Mouse (Mus musculus): ENCODE data around the gene Hyal1. TPM values are rescaled to one million over a fixed set of nuclear protein-coding genes. Genes with fewer than 3 reads are reported as not detected.

The Hyal1 gene
- polyA plus RNA-seq, 1 experiment from 2014 or later, result 12.1 TPM

DNA sequence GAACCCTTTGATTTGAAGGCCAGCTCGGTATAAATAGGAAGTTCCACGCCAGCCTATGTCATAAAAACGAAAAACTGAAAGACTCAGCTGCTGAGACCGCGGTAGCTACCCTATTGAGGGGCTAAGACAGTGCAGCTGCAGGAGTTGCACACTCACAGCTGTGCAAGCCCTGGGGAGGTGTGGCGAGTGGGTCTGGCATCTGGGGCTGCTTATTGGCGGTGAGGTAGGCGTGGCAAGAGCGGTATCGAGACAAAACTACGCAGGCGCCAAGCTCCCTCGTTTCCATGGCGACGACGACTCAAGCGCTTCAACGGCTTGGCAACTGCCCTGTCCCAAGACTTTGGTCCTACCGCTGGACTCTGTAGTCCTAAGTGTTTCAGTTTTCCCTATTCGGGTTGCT is 29.7 kb upstream of the Hyal1 start, which contains the start of gene Zmynd10:
Gene Zmynd10, plus strand, starts transcription at position 273 of the 400 bp plus-strand sequence.
- no peaks in the 10 kb centered on the region for H3K27me3 ChIP-seq (ENCODE audit: control insufficient read depth, insufficient read depth, low read length)
- peaks cover 16% of the 10 kb centered on the region for H3K36me3 ChIP-seq (ENCODE audit: control insufficient read depth, insufficient read depth, low read length)
- H3K27ac ChIP-seq (ENCODE audit: low read length), result no peak within 1 kb of the TSS
- 3% methylated on average over 20 of the region's 20 CpGs for WGBS
- no peaks in the 10 kb centered on the region for H3K9me3 ChIP-seq (ENCODE audit: control insufficient read depth, low read depth, low read length)
- no peak within 1 kb of the TSS for H3K9ac ChIP-seq (replicated peaks; ENCODE audit: low read depth, low read length)
- peak within 1 kb of the TSS; percentile 39 for H3K4me2 ChIP-seq (replicated peaks; ENCODE audit: low read depth, low read length)
- H3K4me3 ChIP-seq (ENCODE audit: low read depth, low read length), result no peak within 1 kb of the TSS
- peaks cover 23% of the 10 kb centered on the region for H3K4me1 ChIP-seq (ENCODE audit: control insufficient read depth, insufficient read depth, low read length)
- ATAC-seq (ENCODE audit: insufficient number of reproducible peaks, insufficient read depth, low FRiP score, low read depth), result peak; percentile 65; the same call in 1 of the 2 replicates

DNA sequence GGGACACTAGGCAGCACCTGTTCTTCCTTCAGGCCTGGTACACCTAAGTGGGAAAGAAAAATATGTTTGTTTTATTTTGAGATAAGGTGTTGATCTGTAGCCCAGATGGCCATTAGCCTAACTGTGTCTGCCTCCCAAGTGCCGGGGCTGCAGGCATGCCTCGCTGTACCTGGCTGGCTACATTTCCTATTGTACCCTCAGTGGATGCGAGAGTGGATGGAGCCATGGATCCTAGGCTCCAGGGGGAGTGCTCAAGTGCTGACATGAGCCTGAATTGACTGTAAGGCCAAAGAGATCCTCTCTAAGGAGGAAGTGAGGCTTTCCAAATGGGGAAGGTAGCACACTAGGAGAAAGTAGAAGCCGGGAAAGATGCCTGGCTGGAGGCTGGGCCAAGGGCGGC is 28.8 kb upstream of the Hyal1 start:
- Histone ChIP-seq H3K4me1 (ENCODE audit: control insufficient read depth, insufficient read depth, low read length) (peaks cover 30% of the 10 kb centered on the region), H3K27me3 (ENCODE audit: control insufficient read depth, insufficient read depth, low read length) (no peaks in the 10 kb centered on the region), H3K4me3 (ENCODE audit: low read depth, low read length) (no peak overlapping the region), H3K27ac (ENCODE audit: low read length) (no peak overlapping the region), H3K9me3 (ENCODE audit: control insufficient read depth, low read depth, low read length) (no peaks in the 10 kb centered on the region), H3K36me3 (ENCODE audit: control insufficient read depth, insufficient read depth, low read length) (peaks cover 16% of the 10 kb centered on the region), H3K9ac (replicated peaks; ENCODE audit: low read depth, low read length) (no peak overlapping the region), H3K4me2 (replicated peaks; ENCODE audit: low read depth, low read length) (no peak overlapping the region)
- 76% methylated on average over 5 of the region's 5 CpGs for WGBS
- ATAC-seq (ENCODE audit: insufficient number of reproducible peaks, insufficient read depth, low FRiP score, low read depth), result no peak

DNA sequence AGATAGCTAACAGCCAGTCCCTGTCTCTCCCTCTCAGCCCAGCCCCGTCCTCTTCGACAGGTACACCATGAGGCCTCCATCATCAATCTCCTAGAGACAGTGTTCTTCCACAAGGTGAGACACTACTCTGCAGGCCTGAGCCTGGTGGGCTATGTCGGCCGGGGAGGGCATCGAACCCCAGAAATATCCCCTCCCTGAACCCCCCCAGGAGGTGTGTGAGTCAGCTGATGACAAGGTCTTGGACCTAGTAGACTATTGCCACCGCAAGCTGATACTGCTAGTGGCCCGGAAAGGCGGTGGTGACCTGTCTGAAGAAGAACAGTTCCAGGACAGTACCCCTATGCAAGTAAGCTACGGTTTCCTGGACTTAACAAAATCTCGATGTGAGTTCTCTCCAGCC is 27.9 kb upstream of the Hyal1 start:
- Histone ChIP-seq H3K9me3 (ENCODE audit: control insufficient read depth, low read depth, low read length) (no peaks in the 10 kb centered on the region), H3K4me3 (ENCODE audit: low read depth, low read length) (no peak overlapping the region), H3K9ac (replicated peaks; ENCODE audit: low read depth, low read length) (no peak overlapping the region), H3K4me2 (replicated peaks; ENCODE audit: low read depth, low read length) (no peak overlapping the region), H3K27ac (ENCODE audit: low read length) (no peak overlapping the region), H3K36me3 (ENCODE audit: control insufficient read depth, insufficient read depth, low read length) (peaks cover 13% of the 10 kb centered on the region), H3K27me3 (ENCODE audit: control insufficient read depth, insufficient read depth, low read length) (no peaks in the 10 kb centered on the region), H3K4me1 (ENCODE audit: control insufficient read depth, insufficient read depth, low read length) (peaks cover 39% of the 10 kb centered on the region)
- WGBS, result 87% methylated on average over 10 of the region's 10 CpGs
- ATAC-seq (ENCODE audit: insufficient number of reproducible peaks, insufficient read depth, low FRiP score, low read depth), result no peak

DNA sequence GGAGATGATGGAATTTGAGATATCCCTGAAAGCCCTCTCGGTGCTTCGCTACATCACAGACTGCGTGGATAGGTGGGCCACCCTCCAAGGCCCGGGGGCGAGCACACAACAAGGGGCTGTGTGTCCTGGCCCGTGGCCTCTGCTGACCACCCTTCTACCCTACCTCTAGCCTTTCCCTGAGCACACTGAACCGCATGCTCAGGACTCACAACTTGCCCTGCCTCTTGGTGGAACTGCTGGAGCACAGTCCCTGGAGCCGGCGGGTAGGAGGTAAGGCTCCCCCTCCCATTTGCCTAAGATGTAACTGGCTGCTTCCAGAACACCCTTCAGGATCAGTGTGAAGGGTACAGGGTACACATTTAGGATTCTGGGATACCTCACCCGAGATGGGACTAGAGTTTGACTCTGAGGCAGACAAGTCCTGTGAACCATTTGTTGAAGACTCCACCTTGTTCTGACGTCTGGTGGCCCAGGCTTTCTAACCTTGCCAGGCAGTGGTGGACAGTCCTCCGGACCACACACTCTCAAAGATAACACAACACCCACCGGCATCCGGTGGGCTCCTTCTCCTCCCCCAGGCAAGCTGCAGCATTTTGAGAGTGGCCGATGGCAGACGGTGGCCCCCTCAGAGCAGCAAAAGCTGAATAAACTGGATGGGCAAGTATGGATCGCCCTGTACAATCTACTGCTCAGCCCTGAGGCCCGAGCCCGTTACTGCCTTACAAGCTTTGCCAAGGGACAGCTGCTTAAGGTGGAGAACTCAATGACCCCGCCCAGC is 27.2 kb upstream of the Hyal1 start:
- WGBS, result 82% methylated on average over 20 of the region's 20 CpGs
- H3K4me3 ChIP-seq (ENCODE audit: low read depth, low read length), result no peak overlapping the region
- H3K9me3 ChIP-seq (ENCODE audit: control insufficient read depth, low read depth, low read length), result no peaks in the 10 kb centered on the region
- peaks cover 39% of the 10 kb centered on the region for H3K4me1 ChIP-seq (ENCODE audit: control insufficient read depth, insufficient read depth, low read length)
- H3K4me2 ChIP-seq (replicated peaks; ENCODE audit: low read depth, low read length), result no peak overlapping the region
- no peak for ATAC-seq (ENCODE audit: insufficient number of reproducible peaks, insufficient read depth, low FRiP score, low read depth)
- H3K9ac ChIP-seq (replicated peaks; ENCODE audit: low read depth, low read length), result no peak overlapping the region
- no peak overlapping the region for H3K27ac ChIP-seq (ENCODE audit: low read length)
- H3K36me3 ChIP-seq (ENCODE audit: control insufficient read depth, insufficient read depth, low read length), result peaks cover 11% of the 10 kb centered on the region
- H3K27me3 ChIP-seq (ENCODE audit: control insufficient read depth, insufficient read depth, low read length), result no peaks in the 10 kb centered on the region

DNA sequence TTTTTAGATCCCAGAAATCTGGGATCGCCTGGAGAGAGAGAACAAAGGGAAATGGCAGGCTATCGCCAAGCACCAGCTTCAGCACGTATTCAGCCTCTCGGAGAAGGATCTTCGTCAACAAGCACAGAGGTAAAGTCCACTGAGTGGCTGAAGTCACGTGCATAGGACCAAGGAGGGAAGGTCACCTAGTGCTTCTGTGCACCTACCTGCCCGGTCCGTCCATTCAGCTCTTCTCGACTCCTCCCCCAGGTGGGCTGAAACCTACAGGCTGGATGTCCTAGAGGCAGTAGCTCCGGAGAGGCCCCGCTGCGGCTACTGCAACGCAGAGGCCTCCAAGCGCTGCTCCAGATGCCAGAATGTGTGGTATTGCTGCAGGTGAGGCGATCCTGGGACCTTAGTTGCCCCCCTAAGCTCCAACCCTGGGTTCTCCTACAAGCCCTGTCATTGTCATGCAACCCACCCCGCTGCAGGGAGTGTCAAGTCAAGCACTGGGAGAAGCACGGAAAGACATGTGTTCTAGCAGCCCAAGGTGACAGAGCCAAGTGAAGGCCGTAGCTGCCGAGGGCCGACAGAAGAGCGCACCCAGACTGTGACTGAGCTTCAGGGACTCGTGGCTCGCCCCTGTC is 26.1 kb upstream of the Hyal1 start:
- Histone ChIP-seq H3K9ac (replicated peaks; ENCODE audit: low read depth, low read length) (peak overlapping the region; percentile 60), H3K27ac (ENCODE audit: low read length) (peak overlapping the region; percentile 40; the same call in 1 of the 2 replicates), H3K4me3 (ENCODE audit: low read depth, low read length) (peak overlapping the region; percentile 74), H3K36me3 (ENCODE audit: control insufficient read depth, insufficient read depth, low read length) (peaks cover 1% of the 10 kb centered on the region; the same call in 1 of the 2 replicates), H3K4me2 (replicated peaks; ENCODE audit: low read depth, low read length) (peak overlapping the region; percentile 95), H3K9me3 (ENCODE audit: control insufficient read depth, low read depth, low read length) (no peaks in the 10 kb centered on the region), H3K27me3 (ENCODE audit: control insufficient read depth, insufficient read depth, low read length) (no peaks in the 10 kb centered on the region), H3K4me1 (ENCODE audit: control insufficient read depth, insufficient read depth, low read length) (peaks cover 43% of the 10 kb centered on the region)
- ATAC-seq (ENCODE audit: insufficient number of reproducible peaks, insufficient read depth, low FRiP score, low read depth), result no peak
- WGBS, result 35% methylated on average over 23 of the region's 23 CpGs

DNA sequence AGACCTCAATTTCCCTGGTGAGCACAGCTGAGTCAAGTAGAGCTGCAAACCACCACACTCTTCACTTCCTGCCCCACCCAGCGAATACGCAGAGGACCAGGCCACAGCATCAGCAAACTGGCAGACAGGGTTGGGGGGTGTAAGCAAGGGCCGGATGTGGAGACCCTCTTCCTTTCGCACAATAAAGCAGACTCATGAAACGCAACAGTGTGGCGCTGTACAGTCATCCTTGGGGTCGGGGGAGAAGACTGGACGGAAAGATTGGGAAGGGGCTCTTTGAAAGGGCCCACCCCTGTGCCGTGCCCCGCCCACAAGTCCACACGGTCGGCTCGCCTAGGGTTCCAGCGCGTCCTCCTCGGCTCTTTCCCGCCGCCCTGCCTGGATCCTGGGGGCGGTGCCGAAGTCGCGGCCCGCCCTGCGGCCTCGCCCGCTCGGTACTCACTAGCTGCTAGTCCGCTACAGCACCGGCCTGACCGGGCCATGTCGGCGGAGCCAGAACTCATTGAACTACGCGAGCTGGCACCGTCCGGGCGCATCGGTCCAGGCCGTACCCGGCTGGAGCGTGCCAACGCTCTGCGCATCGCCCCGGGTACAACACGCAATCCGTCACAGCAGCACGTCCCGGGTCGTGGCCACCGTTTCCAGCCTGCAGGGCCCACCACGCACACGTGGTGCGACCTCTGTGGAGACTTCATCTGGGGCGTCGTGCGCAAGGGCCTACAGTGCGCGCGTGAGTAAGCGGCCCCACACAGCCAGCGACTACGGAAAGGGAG is 25.4 kb upstream of the Hyal1 start, which contains the start of gene Rassf1:
Gene Rassf1, plus strand, starts transcription at position 439 of the 773 bp plus-strand sequence.
- H3K9ac ChIP-seq (replicated peaks; ENCODE audit: low read depth, low read length), result peak within 1 kb of the TSS; percentile 60
- no peaks in the 10 kb centered on the region for H3K27me3 ChIP-seq (ENCODE audit: control insufficient read depth, insufficient read depth, low read length)
- 1% methylated on average over 63 of the region's 63 CpGs for WGBS
- no peaks in the 10 kb centered on the region for H3K9me3 ChIP-seq (ENCODE audit: control insufficient read depth, low read depth, low read length)
- peak within 1 kb of the TSS; percentile 40 for H3K27ac ChIP-seq (ENCODE audit: low read length)
- peak within 1 kb of the TSS; percentile 95 for H3K4me2 ChIP-seq (replicated peaks; ENCODE audit: low read depth, low read length)
- ATAC-seq (ENCODE audit: insufficient number of reproducible peaks, insufficient read depth, low FRiP score, low read depth), result peak; percentile 33
- H3K4me3 ChIP-seq (ENCODE audit: low read depth, low read length), result peak within 1 kb of the TSS; percentile 74
- H3K36me3 ChIP-seq (ENCODE audit: control insufficient read depth, insufficient read depth, low read length), result no peaks in the 10 kb centered on the region
- peaks cover 50% of the 10 kb centered on the region for H3K4me1 ChIP-seq (ENCODE audit: control insufficient read depth, insufficient read depth, low read length)

DNA sequence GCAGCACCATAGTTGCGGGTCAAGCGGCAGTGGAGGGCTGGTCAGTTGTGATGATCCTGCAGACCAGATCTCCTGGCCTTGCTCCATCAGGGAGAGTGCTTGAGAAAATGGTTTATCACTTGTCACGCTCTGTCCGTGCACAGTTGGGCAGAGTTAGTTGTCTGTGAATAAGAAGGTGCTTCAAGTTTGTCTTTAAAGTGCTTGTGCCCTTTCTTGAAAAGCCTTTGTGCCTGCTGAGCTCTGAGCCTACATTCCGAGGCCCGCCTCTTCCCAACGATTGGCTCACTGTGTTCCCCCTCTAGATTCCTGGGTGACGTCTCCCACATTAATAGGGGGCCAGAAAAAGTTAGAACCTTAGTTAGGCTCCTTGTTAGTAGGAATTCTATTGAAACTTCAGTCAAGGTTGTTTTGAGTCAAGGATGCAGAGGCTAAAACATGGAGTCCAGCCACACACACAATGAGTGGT is 24.8 kb upstream of the Hyal1 start:
- ATAC-seq (ENCODE audit: insufficient number of reproducible peaks, insufficient read depth, low FRiP score, low read depth), result no peak
- Histone ChIP-seq H3K4me1 (ENCODE audit: control insufficient read depth, insufficient read depth, low read length) (peaks cover 50% of the 10 kb centered on the region), H3K36me3 (ENCODE audit: control insufficient read depth, insufficient read depth, low read length) (peaks cover under 1% of the 10 kb centered on the region; the same call in 1 of the 2 replicates), H3K27ac (ENCODE audit: low read length) (peak overlapping the region; percentile 40), H3K4me3 (ENCODE audit: low read depth, low read length) (peak overlapping the region; percentile 74), H3K27me3 (ENCODE audit: control insufficient read depth, insufficient read depth, low read length) (no peaks in the 10 kb centered on the region), H3K9ac (replicated peaks; ENCODE audit: low read depth, low read length) (peak overlapping the region; percentile 60), H3K4me2 (replicated peaks; ENCODE audit: low read depth, low read length) (peak overlapping the region; percentile 95), H3K9me3 (ENCODE audit: control insufficient read depth, low read depth, low read length) (no peaks in the 10 kb centered on the region)
- 9% methylated on average over 8 of the region's 8 CpGs for WGBS
